Mouse (Mus musculus) CH12.LX (cell line): ENCODE results near the gene Tspan4. TPM values are rescaled to one million over a fixed set of nuclear protein-coding genes. Genes with fewer than 3 reads are reported as not detected.

ENCODE experiments used
- DNase-seq: peaks from one replicate; pipeline ENCODE4 v3.0.0-alpha.2; 2013; ENCODE audit errors: extremely low read depth
- H3K27ac ChIP-seq: 2 replicates; pipeline ENCODE4 v1.5.1; 2012; ENCODE audit warnings: low read depth, mild to moderate bottlenecking, control low read depth, moderate library complexity; ENCODE audit not compliant: insufficient read depth
- H3K27me3 ChIP-seq: replicated peaks from 2 replicates; pipeline ENCODE3; 2012; ENCODE audit warnings: inconsistent platforms
- H3K36me3 ChIP-seq, 2 experiments: replicated peaks in 1 of 2; 2 replicates each; pipeline versions ENCODE3 to v1.6.1; 2012; ENCODE audit warnings: inconsistent platforms in 1 of 2, low read length in 1 of 2, mild to moderate bottlenecking in 1 of 2, mixed read lengths in 1 of 2, moderate library complexity in 1 of 2; ENCODE audit not compliant: control insufficient read depth in 1 of 2, insufficient read depth in 1 of 2
- H3K4me1 ChIP-seq, 2 experiments: 2 replicates each; pipeline ENCODE4 v1.6.1; 2012; ENCODE audit warnings: inconsistent platforms in 1 of 2, moderate library complexity in 1 of 2; ENCODE audit not compliant: insufficient read depth in 2 of 2, control insufficient read depth in 1 of 2
- H3K4me2 ChIP-seq: 2 replicates; pipeline ENCODE4 v1.6.1; 2012; ENCODE audit warnings: low read depth, mild to moderate bottlenecking, control low read depth; ENCODE audit not compliant: poor library complexity, insufficient read depth, severe bottlenecking
- H3K4me3 ChIP-seq, 3 experiments: fragments of 150-350 bp in 1 of 3; sonication (generic) in 1 of 3; replicated peaks in 1 of 3; 2 replicates each; pipeline versions ENCODE3 to v1.5.1; 2011 to 2012; ENCODE audit warnings: low read depth in 2 of 3, low read length in 2 of 3, mild to moderate bottlenecking in 2 of 3, moderate library complexity in 2 of 3, control low read depth in 1 of 3, improper control_type of control experiment in 1 of 3, inconsistent platforms in 1 of 3, mixed read lengths in 1 of 3; ENCODE audit not compliant: poor library complexity in 1 of 3
- H3K79me2 ChIP-seq: replicated peaks from 2 replicates; pipeline ENCODE4 v1.6.1; 2012; ENCODE audit warnings: mild to moderate bottlenecking, moderate library complexity; ENCODE audit not compliant: control insufficient read depth, poor library complexity, insufficient read depth, severe bottlenecking; ENCODE audit errors: extremely low read depth
- H3K9ac ChIP-seq: 2 replicates; pipeline ENCODE4 v1.6.1; 2012; ENCODE audit warnings: low read depth, mild to moderate bottlenecking, control low read depth, moderate library complexity; ENCODE audit not compliant: insufficient read depth
- H3K9me3 ChIP-seq: replicated peaks from 2 replicates; pipeline ENCODE3; 2012; ENCODE audit warnings: low read length, inconsistent platforms, mixed read lengths
- BHLHE40 ChIP-seq: IDR thresholded peaks from 2 replicates; pipeline ENCODE4 v1.6.1; 2011; ENCODE audit warnings: mild to moderate bottlenecking, low read depth, low read length, improper control_type of control experiment
- CHD1 ChIP-seq: IDR thresholded peaks from 2 replicates; pipeline ENCODE4 v1.6.1; 2012; ENCODE audit warnings: low read depth, low read length, improper control_type of control experiment, inconsistent platforms
- CHD2 ChIP-seq: IDR thresholded peaks from 2 replicates; pipeline ENCODE4 v1.6.1; 2011; ENCODE audit warnings: low read length, improper control_type of control experiment
- CTCF ChIP-seq, 2 experiments: IDR thresholded peaks in 1 of 2; conservative IDR thresholded peaks in 1 of 2; 2 replicates each; pipeline ENCODE4 v1.5.1; 2011 to 2012; ENCODE audit warnings: low read depth in 2 of 2, low read length in 2 of 2, improper control_type of control experiment in 1 of 2, inconsistent platforms in 1 of 2, mild to moderate bottlenecking in 1 of 2, moderate library complexity in 1 of 2
- E2F4 ChIP-seq: IDR thresholded peaks from 2 replicates; pipeline ENCODE4 v1.6.1; 2011; ENCODE audit warnings: low read depth, low read length, improper control_type of control experiment; ENCODE audit not compliant: insufficient replicate concordance
- ELF1 ChIP-seq: IDR thresholded peaks from 2 replicates; pipeline ENCODE4 v1.6.1; 2014; ENCODE audit warnings: low read depth, mild to moderate bottlenecking, inconsistent platforms, low read length, improper control_type of control experiment
- EP300 ChIP-seq: IDR thresholded peaks from 2 replicates; pipeline ENCODE4 v1.6.1; 2011; ENCODE audit warnings: low read length, improper control_type of control experiment
- ETS1 ChIP-seq: conservative IDR thresholded peaks from 2 replicates; pipeline ENCODE4 v1.6.1; 2012; ENCODE audit warnings: low read depth, mild to moderate bottlenecking, inconsistent platforms, low read length, improper control_type of control experiment, moderate library complexity
- GABPA ChIP-seq: IDR thresholded peaks from 2 replicates; pipeline ENCODE4 v1.6.1; 2012; ENCODE audit warnings: low read depth, low read length, improper control_type of control experiment, inconsistent platforms; ENCODE audit not compliant: insufficient replicate concordance
- HCFC1 ChIP-seq: IDR thresholded peaks from 2 replicates; pipeline ENCODE4 v1.6.1; 2012; ENCODE audit warnings: low read depth, mild to moderate bottlenecking, inconsistent platforms, low read length, improper control_type of control experiment
- JUN ChIP-seq: IDR thresholded peaks from 2 replicates; pipeline ENCODE4 v1.6.1; 2011; ENCODE audit warnings: low read depth, mild to moderate bottlenecking, low read length, improper control_type of control experiment, moderate library complexity; ENCODE audit not compliant: insufficient read depth
- JUND ChIP-seq: conservative IDR thresholded peaks from 2 replicates; pipeline ENCODE4 v1.6.1; 2011; ENCODE audit warnings: low read depth, low read length, improper control_type of control experiment
- MAFK ChIP-seq: IDR thresholded peaks from 2 replicates; pipeline ENCODE4 v1.6.1; 2011; ENCODE audit warnings: low read length, improper control_type of control experiment; ENCODE audit not compliant: insufficient replicate concordance
- MXI1 ChIP-seq: IDR thresholded peaks from 2 replicates; pipeline ENCODE4 v1.6.1; 2011; ENCODE audit warnings: mild to moderate bottlenecking, low read depth, low read length, improper control_type of control experiment
- MYC ChIP-seq: IDR thresholded peaks from 2 replicates; pipeline ENCODE4 v1.6.1; 2011; ENCODE audit warnings: low read depth, mild to moderate bottlenecking, improper control_type of control experiment, low read length
- NELFE ChIP-seq: IDR thresholded peaks from 2 replicates; pipeline ENCODE4 v1.6.1; 2011; ENCODE audit warnings: low read depth, low read length, improper control_type of control experiment
- NRF1 ChIP-seq: IDR thresholded peaks from 2 replicates; pipeline ENCODE4 v1.6.1; 2014; ENCODE audit warnings: low read depth, mild to moderate bottlenecking, inconsistent platforms, low read length, improper control_type of control experiment, moderate library complexity
- POLR2A ChIP-seq: IDR thresholded peaks from 2 replicates; pipeline ENCODE4 v1.6.1; 2011; ENCODE audit warnings: low read depth, mild to moderate bottlenecking, improper control_type of control experiment, low read length
- RAD21 ChIP-seq: IDR thresholded peaks from 2 replicates; pipeline ENCODE4 v1.6.1; 2011; ENCODE audit warnings: low read depth, mild to moderate bottlenecking, low read length, improper control_type of control experiment, moderate library complexity
- RCOR1 ChIP-seq: conservative IDR thresholded peaks from 2 replicates; pipeline ENCODE4 v1.6.1; 2012; ENCODE audit warnings: low read depth, mild to moderate bottlenecking, inconsistent platforms, low read length, improper control_type of control experiment
- SIN3A ChIP-seq: IDR thresholded peaks from 2 replicates; pipeline ENCODE4 v1.6.1; 2012; ENCODE audit warnings: low read length, improper control_type of control experiment, inconsistent platforms
- TBP ChIP-seq: conservative IDR thresholded peaks from 2 replicates; pipeline ENCODE4 v1.6.1; 2011; ENCODE audit warnings: low read depth, low read length, improper control_type of control experiment
- TCF12 ChIP-seq: IDR thresholded peaks from 2 replicates; pipeline ENCODE4 v1.6.1; 2014; ENCODE audit warnings: low read depth, mild to moderate bottlenecking, inconsistent platforms, low read length, improper control_type of control experiment
- UBTF ChIP-seq: IDR thresholded peaks from 2 replicates; pipeline ENCODE4 v1.6.1; 2012; ENCODE audit warnings: low read depth, mild to moderate bottlenecking, inconsistent platforms, low read length, improper control_type of control experiment, moderate library complexity
- USF1 ChIP-seq: IDR thresholded peaks from 2 replicates; pipeline ENCODE4 v1.6.1; 2014; ENCODE audit warnings: low read depth, mild to moderate bottlenecking, inconsistent platforms, low read length, improper control_type of control experiment
- ZC3H11A ChIP-seq: IDR thresholded peaks from 2 replicates; pipeline ENCODE4 v1.6.1; 2012; ENCODE audit warnings: low read depth, mild to moderate bottlenecking, inconsistent platforms, low read length, improper control_type of control experiment
- ZKSCAN1 ChIP-seq: IDR thresholded peaks from 2 replicates; pipeline ENCODE4 v1.6.1; 2012; ENCODE audit warnings: low read depth, inconsistent platforms, low read length, improper control_type of control experiment, borderline replicate concordance
- ZMIZ1 ChIP-seq: IDR thresholded peaks from 2 replicates; pipeline ENCODE4 v1.6.1; 2012; ENCODE audit warnings: low read depth, mild to moderate bottlenecking, inconsistent platforms, low read length, improper control_type of control experiment
- ZNF384 ChIP-seq: IDR thresholded peaks from 2 replicates; pipeline ENCODE4 v1.6.1; 2012; ENCODE audit warnings: low read depth, low read length, improper control_type of control experiment, inconsistent platforms
- dilution Hi-C: fragments of 300-500 bp; cut with MboI; formaldehyde crosslinking; loops from 2 replicates; pipeline ENCODE4 v1.14.3; 2020; ENCODE audit warnings: low sequenced_read_pairs; ENCODE audit not compliant: extremely low pct_unique_long_range_greater_than_20kb, extremely low pct_ligation_motif_present
- in situ Hi-C: fragments of 300-500 bp; cut with MboI; formaldehyde crosslinking; loops from 3 replicates; pipeline ENCODE4 v1.14.3; 2019; ENCODE audit warnings: low sequenced_read_pairs, low pct_ligation_motif_present, low pct_unique_long_range_greater_than_20kb, mixed read lengths
- polyA plus RNA-seq: library from polyadenylated mRNA; unstranded; fragments of >175 nt; gene quantifications from 2 replicates; pipeline ENCODE4 v1.2.1, GENCODE M21; 2012; ENCODE audit warnings: low read depth; ENCODE audit not compliant: insufficient read length
- total RNA-seq, 2 experiments: library from RNA; depleted of rRNA; stranded (reverse); fragments of 300-350 nt in 1 of 2; fragments of >200 nt in 1 of 2; gene quantifications; 2 replicates each; pipeline ENCODE4 v1.2.3; 2012 to 2014

Gene Tspan4
- total and polyA plus RNA-seq, 3 experiments = 21.2 to 28.9 (median 28.4) TPM

- Histone ChIP-seq H3K9ac (no peak overlapping the region), H3K27ac (no peak overlapping the region), H3K4me2 (no peak overlapping the region), H3K4me1 (peaks cover 19 to 45% of the 10 kb centered on the region in 2 experiments), H3K9me3 (no peaks in the 10 kb centered on the region), H3K79me2 (peaks cover 16% of the 10 kb centered on the region), H3K27me3 (peaks cover 9% of the 10 kb centered on the region), H3K4me3 (no peak overlapping the region), H3K36me3 (peaks cover 0 to 17% of the 10 kb centered on the region in 2 experiments)
- DNase-seq = no peak
- dilution Hi-C loops (no loop called here), in situ Hi-C loops (no loop called here)
- TF ChIP-seq MXI1 (no peak), NELFE (no peak), MAFK (no peak), ZMIZ1 (no peak), TBP (no peak), CHD2 (no peak), MYC (no peak), ZC3H11A (no peak), RAD21 (no peak)
These were observed 3.3 kb downstream of the Tspan4 start for GRCm38 (mm10) chr7:141478270-141478748.

- dilution Hi-C loops (no loop called here), in situ Hi-C loops (loop anchor here (5.0 kb wide), 1 partner anchor 46 kb away; no protein-coding TSS in a partner anchor)
- Histone ChIP-seq H3K4me1 (peaks cover 19 to 41% of the 10 kb centered on the region in 2 experiments), H3K27me3 (peaks cover 4% of the 10 kb centered on the region), H3K79me2 (no peaks in the 10 kb centered on the region), H3K9ac (no peak overlapping the region; the same call in 1 of the 2 replicates), H3K9me3 (no peaks in the 10 kb centered on the region), H3K27ac (peak overlapping the region; percentile 45), H3K36me3 (peaks cover 0 to 32% of the 10 kb centered on the region in 2 experiments), H3K4me3 (peak overlapping the region; percentile 21 to 25 (median 23)), H3K4me2 (peak overlapping the region; percentile 88)
- peak; percentile 95 for DNase-seq
- TF ChIP-seq ZKSCAN1 = no peak
- TF ChIP-seq BHLHE40 = peak; percentile 43; the same call in 1 of the 2 replicates
- TF ChIP-seq MAFK = peak; percentile 70; the same call in 1 of the 2 replicates
- peak; percentile 45; the same call in 1 of the 2 replicates for TF ChIP-seq ZC3H11A
- TF ChIP-seq CTCF (conservative IDR thresholded peaks at IDR 0.05 in 1 of 2, IDR thresholded peaks at IDR 0.05 in 1 of 2; ENCODE audit: low read depth in 2 of 2, low read length in 2 of 2) = peak; percentile 95
- peak; percentile 74 for TF ChIP-seq EP300
- TF ChIP-seq ETS1 = peak; percentile 41; the same call in 1 of the 2 replicates
- TF ChIP-seq NRF1 = peak; percentile 40; the same call in 1 of the 2 replicates
- peak; percentile 70; the same call in 1 of the 2 replicates for TF ChIP-seq MYC
- TF ChIP-seq GABPA = no peak
- peak; percentile 68 for TF ChIP-seq SIN3A
- TF ChIP-seq CHD2 = no peak
- peak; percentile 94 for TF ChIP-seq RAD21
- no peak for TF ChIP-seq UBTF
- 0 out of 2 replicates have a peak, but pooled peaks have one; percentile 49 for TF ChIP-seq RCOR1
- TF ChIP-seq ZMIZ1 = no peak
- peak; percentile 47; the same call in 1 of the 2 replicates for TF ChIP-seq TCF12
- TF ChIP-seq CHD1 = no peak
- no peak for TF ChIP-seq E2F4
- TF ChIP-seq ELF1 = peak; percentile 53
- TF ChIP-seq ZNF384 = no peak
- TF ChIP-seq POLR2A = no peak
- no peak for TF ChIP-seq USF1
- TF ChIP-seq MXI1 = peak; percentile 68
- 0 out of 2 replicates have a peak, but pooled peaks have one; percentile 11 for TF ChIP-seq JUN
- TF ChIP-seq NELFE = peak; percentile 75
- TF ChIP-seq JUND = 0 out of 2 replicates have a peak, but pooled peaks have one; percentile 15
- no peak for TF ChIP-seq TBP
- TF ChIP-seq HCFC1 = peak; percentile 56
These were observed 5.9 kb downstream of the Tspan4 start for GRCm38 (mm10) chr7:141480842-141481497.
